Mouse (Mus musculus): ENCODE measurements at regions not wholly inside any gene's neighbourhood (a gene's known extent, or its start where the extent isn't known, plus 50 kb on each side); places are given as distances from the start of the nearest gene placed in this dataset.
"Not testable (repeated sequence)": the region's sequence is repeated elsewhere in the genome, so short reads cannot be mapped to it uniquely, and the experiment has no call there.

- WGBS: 80% methylated on average over 5 of the region's 5 CpGs
- no peak overlapping the region for H3K27ac ChIP-seq (ENCODE audit: insufficient read depth, low read length)
- no peak overlapping the region for H3K4me3 ChIP-seq (ENCODE audit: extremely low read depth, insufficient read depth, insufficient read length)
- no peaks in the 10 kb centered on the region for H3K36me3 ChIP-seq (ENCODE audit: control insufficient read depth, insufficient read depth, low read length)
- no peaks in the 10 kb centered on the region for H3K27me3 ChIP-seq (ENCODE audit: control insufficient read depth, insufficient read depth, low read length)
- H3K4me1 ChIP-seq (ENCODE audit: control insufficient read depth, insufficient read depth, insufficient read length): no peaks in the 10 kb centered on the region
- DNase-seq (ENCODE audit: low read depth in 1 of 2, low spot score in 2 of 2): no peak
- TF ChIP-seq CTCF (IDR thresholded peaks at IDR 0.05; ENCODE audit: extremely low read depth, insufficient read depth, insufficient read length, insufficient replicate concordance) (no peak), POLR2A (IDR thresholded peaks at IDR 0.05; ENCODE audit: low read depth, low read length) (no peak)
These were observed 73.5 kb downstream of the Rassf10 start for GRCm38 (mm10) chr7:113027125-113027801.

- Histone ChIP-seq H3K27me3 (ENCODE audit: control insufficient read depth, insufficient read depth, low read length) (no peaks in the 10 kb centered on the region), H3K4me3 (ENCODE audit: extremely low read depth, insufficient read depth, insufficient read length) (no peak overlapping the region), H3K4me1 (ENCODE audit: control insufficient read depth, insufficient read depth, insufficient read length) (no peaks in the 10 kb centered on the region), H3K36me3 (ENCODE audit: control insufficient read depth, insufficient read depth, low read length) (no peaks in the 10 kb centered on the region), H3K27ac (ENCODE audit: insufficient read depth, low read length) (no peak overlapping the region)
- TF ChIP-seq CTCF (IDR thresholded peaks at IDR 0.05; ENCODE audit: extremely low read depth, insufficient read depth, insufficient read length, insufficient replicate concordance) (no peak), POLR2A (IDR thresholded peaks at IDR 0.05; ENCODE audit: low read depth, low read length) (no peak)
- DNase-seq (ENCODE audit: low read depth in 1 of 2, low spot score in 2 of 2): no peak
- WGBS: 61% methylated on average over 5 of the region's 5 CpGs
These were observed 76.4 kb downstream of the Rassf10 start for GRCm38 (mm10) chr7:113030053-113030752.

DNA sequence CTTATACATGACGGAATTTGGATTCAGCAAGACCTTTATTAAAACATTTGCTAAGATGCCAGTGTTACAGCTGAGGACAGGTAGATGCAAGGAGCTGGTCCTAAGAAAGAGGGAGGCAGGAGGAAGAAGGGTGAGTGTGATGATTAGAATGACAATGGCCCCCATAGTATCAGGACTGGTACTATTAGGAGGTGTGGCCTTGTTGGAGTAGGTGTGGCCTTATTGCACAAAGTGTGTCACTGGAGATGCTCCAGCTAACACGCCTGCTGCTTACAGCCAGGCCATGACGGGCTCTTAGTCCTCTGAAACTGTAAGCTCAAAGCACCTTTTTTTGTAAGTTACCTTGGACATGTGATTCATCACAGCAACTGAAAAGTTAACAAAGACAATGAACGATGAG, 82.0 kb downstream of the Rassf10 start:
- no peak for DNase-seq (ENCODE audit: low read depth in 1 of 2, low spot score in 2 of 2)
- Histone ChIP-seq H3K27me3 (ENCODE audit: control insufficient read depth, insufficient read depth, low read length) (no peaks in the 10 kb centered on the region), H3K27ac (ENCODE audit: insufficient read depth, low read length) (no peak overlapping the region), H3K36me3 (ENCODE audit: control insufficient read depth, insufficient read depth, low read length) (no peaks in the 10 kb centered on the region), H3K4me1 (ENCODE audit: control insufficient read depth, insufficient read depth, insufficient read length) (no peaks in the 10 kb centered on the region), H3K4me3 (ENCODE audit: extremely low read depth, insufficient read depth, insufficient read length) (no peak overlapping the region)
- TF ChIP-seq POLR2A (IDR thresholded peaks at IDR 0.05; ENCODE audit: low read depth, low read length): no peak
- TF ChIP-seq CTCF (IDR thresholded peaks at IDR 0.05; ENCODE audit: extremely low read depth, insufficient read depth, insufficient read length, insufficient replicate concordance): no peak
- 90% methylated on average over 4 of the region's 4 CpGs for WGBS

- Histone ChIP-seq H3K4me1 (ENCODE audit: control insufficient read depth, insufficient read depth, insufficient read length) (no peaks in the 10 kb centered on the region), H3K4me3 (ENCODE audit: extremely low read depth, insufficient read depth, insufficient read length) (no peak overlapping the region), H3K36me3 (ENCODE audit: control insufficient read depth, insufficient read depth, low read length) (no peaks in the 10 kb centered on the region), H3K27ac (ENCODE audit: insufficient read depth, low read length) (no peak overlapping the region), H3K27me3 (ENCODE audit: control insufficient read depth, insufficient read depth, low read length) (no peaks in the 10 kb centered on the region)
- 44% methylated on average over 12 of the region's 12 CpGs for WGBS
- TF ChIP-seq POLR2A (IDR thresholded peaks at IDR 0.05; ENCODE audit: low read depth, low read length) (no peak), CTCF (IDR thresholded peaks at IDR 0.05; ENCODE audit: extremely low read depth, insufficient read depth, insufficient read length, insufficient replicate concordance) (no peak)
- DNase-seq (ENCODE audit: low read depth in 1 of 2, low spot score in 2 of 2): no peak
These were observed 84.3 kb downstream of the Rassf10 start for GRCm38 (mm10) chr7:113037825-113038613.

GRCm38 (mm10) chr7:113038906-113039671, 85.3 kb downstream of the Rassf10 start:
- Histone ChIP-seq H3K27ac (ENCODE audit: insufficient read depth, low read length) (no peak overlapping the region), H3K4me1 (ENCODE audit: control insufficient read depth, insufficient read depth, insufficient read length) (no peaks in the 10 kb centered on the region), H3K27me3 (ENCODE audit: control insufficient read depth, insufficient read depth, low read length) (no peaks in the 10 kb centered on the region), H3K36me3 (ENCODE audit: control insufficient read depth, insufficient read depth, low read length) (no peaks in the 10 kb centered on the region), H3K4me3 (ENCODE audit: extremely low read depth, insufficient read depth, insufficient read length) (no peak overlapping the region)
- DNase-seq (ENCODE audit: low read depth in 1 of 2, low spot score in 2 of 2): no peak
- WGBS: 62% methylated on average over 3 of the region's 3 CpGs
- TF ChIP-seq CTCF (IDR thresholded peaks at IDR 0.05; ENCODE audit: extremely low read depth, insufficient read depth, insufficient read length, insufficient replicate concordance): no peak
- TF ChIP-seq POLR2A (IDR thresholded peaks at IDR 0.05; ENCODE audit: low read depth, low read length): no peak

GRCm38 (mm10) chr7:113045613-113046159, 91.9 kb downstream of the Rassf10 start:
- H3K4me1 ChIP-seq (ENCODE audit: control insufficient read depth, insufficient read depth, insufficient read length); H3K27ac ChIP-seq (ENCODE audit: insufficient read depth, low read length); H3K36me3 ChIP-seq (ENCODE audit: control insufficient read depth, insufficient read depth, low read length); H3K4me3 ChIP-seq (ENCODE audit: extremely low read depth, insufficient read depth, insufficient read length); H3K27me3 ChIP-seq (ENCODE audit: control insufficient read depth, insufficient read depth, low read length); DNase-seq (ENCODE audit: low read depth in 1 of 2, low spot score in 2 of 2): not testable (repeated sequence)
- 74% methylated on average over 8 of the region's 8 CpGs for WGBS

All from spleen, adult 2 months (tissue).